Mouse (Mus musculus): ENCODE measurements around the gene Capzb. TPM values are rescaled to one million over a fixed set of nuclear protein-coding genes. Genes with fewer than 3 reads are reported as not detected.

Gene Capzb
- total and polyA plus RNA-seq, 3 experiments: 103 to 354 TPM; not detected in 1

- H3K79me2 ChIP-seq (ENCODE audit: control insufficient read depth, insufficient read depth, low read length, poor library complexity): no peaks in the 10 kb centered on the region
Observed at GRCm38 (mm10) chr4:139142985-139143384, 49.7 kb upstream of the Capzb start.

GRCm38 (mm10) chr4:139144577-139144976, 48.1 kb upstream of the Capzb start:
- H3K4me1 ChIP-seq (ENCODE audit: control insufficient read depth in 1 of 2, insufficient read depth in 2 of 2, low read length in 2 of 2): no peaks in the 10 kb centered on the region
- H3K27me3 ChIP-seq (ENCODE audit: control insufficient read depth in 1 of 2, insufficient read depth in 2 of 2, low read length in 2 of 2): no peaks in the 10 kb centered on the region
- TF ChIP-seq ZMIZ1 (IDR thresholded peaks at IDR 0.05; ENCODE audit: low read depth, low read length): no peak
- no peak for TF ChIP-seq EP300 (IDR thresholded peaks at IDR 0.05; ENCODE audit: low read depth in 1 of 2, low read length in 2 of 2)
- TF ChIP-seq SIN3A (IDR thresholded peaks at IDR 0.05; ENCODE audit: low read length): no peak
- TF ChIP-seq MEF2A (IDR thresholded peaks at IDR 0.05; ENCODE audit: extremely low read depth, insufficient replicate concordance, low read depth, low read length, poor library complexity, severe bottlenecking): no peak
- TF ChIP-seq HCFC1 (IDR thresholded peaks at IDR 0.05; ENCODE audit: low read depth, low read length): no peak
- TF ChIP-seq CTCF (IDR thresholded peaks at IDR 0.05 in 2 of 3, conservative IDR thresholded peaks at IDR 0.05 in 1 of 3; ENCODE audit: control insufficient read depth in 1 of 3, insufficient read depth in 1 of 3, low read depth in 2 of 3, low read length in 3 of 3, poor library complexity in 1 of 3, severe bottlenecking in 1 of 3): no peak
- TF ChIP-seq JUND (IDR thresholded peaks at IDR 0.05; ENCODE audit: low read depth, low read length): no peak
- TF ChIP-seq MAZ (IDR thresholded peaks at IDR 0.05; ENCODE audit: low read depth, low read length): no peak
- no peak for TF ChIP-seq MYC (IDR thresholded peaks at IDR 0.05; ENCODE audit: low read depth, low read length)
- TF ChIP-seq KAT2A (conservative IDR thresholded peaks at IDR 0.05; ENCODE audit: low read depth, low read length): no peak
- TF ChIP-seq MAX (IDR thresholded peaks at IDR 0.05; ENCODE audit: low read length): no peak
- TF ChIP-seq MYB (IDR thresholded peaks at IDR 0.05; ENCODE audit: low read depth, low read length): no peak
- no peak for TF ChIP-seq MAFK (IDR thresholded peaks at IDR 0.05; ENCODE audit: borderline replicate concordance, low read depth, low read length)
- TF ChIP-seq ZNF384 (IDR thresholded peaks at IDR 0.05; ENCODE audit: low read depth, low read length): no peak
- TF ChIP-seq TAL1 (IDR thresholded peaks at IDR 0.05; ENCODE audit: low read length): no peak
- no peak for TF ChIP-seq CHD1 (IDR thresholded peaks at IDR 0.05; ENCODE audit: low read depth, low read length)
- H3K27ac ChIP-seq (ENCODE audit: control insufficient read depth, low read depth, low read length): no peak overlapping the region
- DNase-seq (ENCODE audit: low read depth, low spot score): no peak
- H3K36me3 ChIP-seq (ENCODE audit: control insufficient read depth in 1 of 2, insufficient read depth in 2 of 2, low read length in 2 of 2): no peaks in the 10 kb centered on the region
- H3K9me3 ChIP-seq (replicated peaks; ENCODE audit: insufficient read depth, low read length): no peaks in the 10 kb centered on the region
- H3K79me2 ChIP-seq (ENCODE audit: control insufficient read depth, insufficient read depth, low read length, poor library complexity): no peaks in the 10 kb centered on the region
- no peak overlapping the region for H3K4me3 ChIP-seq (ENCODE audit: control insufficient read depth in 1 of 2, insufficient read depth in 1 of 2, low read depth in 2 of 2, low read length in 2 of 2)
- no peak overlapping the region for H3K9ac ChIP-seq (ENCODE audit: control insufficient read depth, low read depth, low read length, poor library complexity, severe bottlenecking)

More at GRCm38 (mm10) chr4:139142985-139143384, 49.7 kb upstream of the Capzb start:
- TF ChIP-seq RCOR1 (IDR thresholded peaks at IDR 0.05; ENCODE audit: low read depth, low read length): no peak
- no peak for TF ChIP-seq E2F4 (IDR thresholded peaks at IDR 0.05; ENCODE audit: borderline replicate concordance, low read depth, low read length)
- TF ChIP-seq ZKSCAN1 (IDR thresholded peaks at IDR 0.05; ENCODE audit: low read depth, low read length): no peak
- TF ChIP-seq CTCF (IDR thresholded peaks at IDR 0.05 in 2 of 3, conservative IDR thresholded peaks at IDR 0.05 in 1 of 3; ENCODE audit: control insufficient read depth in 1 of 3, insufficient read depth in 1 of 3, low read depth in 2 of 3, low read length in 3 of 3, poor library complexity in 1 of 3, severe bottlenecking in 1 of 3): no peak
- TF ChIP-seq GATA1 (IDR thresholded peaks at IDR 0.05; ENCODE audit: low read depth, low read length): no peak
- no peak for TF ChIP-seq SIN3A (IDR thresholded peaks at IDR 0.05; ENCODE audit: low read length)
- TF ChIP-seq MXI1 (IDR thresholded peaks at IDR 0.05; ENCODE audit: low read depth, low read length): no peak
- no peak for TF ChIP-seq SMC3 (IDR thresholded peaks at IDR 0.05; ENCODE audit: low read depth, low read length)
- TF ChIP-seq ZMIZ1 (IDR thresholded peaks at IDR 0.05; ENCODE audit: low read depth, low read length): no peak
- TF ChIP-seq HCFC1 (IDR thresholded peaks at IDR 0.05; ENCODE audit: low read depth, low read length): no peak
- TF ChIP-seq ELF1 (IDR thresholded peaks at IDR 0.05; ENCODE audit: low read depth, low read length): no peak
- no peak for TF ChIP-seq CHD1 (IDR thresholded peaks at IDR 0.05; ENCODE audit: low read depth, low read length)
- TF ChIP-seq MAFK (IDR thresholded peaks at IDR 0.05; ENCODE audit: borderline replicate concordance, low read depth, low read length): no peak
- TF ChIP-seq POLR2AphosphoS5 (IDR thresholded peaks at IDR 0.05; ENCODE audit: borderline replicate concordance, low read depth, low read length): no peak
- no peak for TF ChIP-seq ETS1 (IDR thresholded peaks at IDR 0.05; ENCODE audit: low read depth, low read length)
- no peak for TF ChIP-seq MAZ (IDR thresholded peaks at IDR 0.05; ENCODE audit: low read depth, low read length)
- Histone ChIP-seq H3K36me3 (ENCODE audit: control insufficient read depth in 1 of 2, insufficient read depth in 2 of 2, low read length in 2 of 2) (no peaks in the 10 kb centered on the region), H3K4me1 (ENCODE audit: control insufficient read depth in 1 of 2, insufficient read depth in 2 of 2, low read length in 2 of 2) (no peaks in the 10 kb centered on the region), H3K9me3 (replicated peaks; ENCODE audit: insufficient read depth, low read length) (no peaks in the 10 kb centered on the region), H3K9ac (ENCODE audit: control insufficient read depth, low read depth, low read length, poor library complexity, severe bottlenecking) (no peak overlapping the region), H3K27ac (ENCODE audit: control insufficient read depth, low read depth, low read length) (no peak overlapping the region), H3K4me3 (ENCODE audit: control insufficient read depth in 1 of 2, insufficient read depth in 1 of 2, low read depth in 2 of 2, low read length in 2 of 2) (no peak overlapping the region), H3K27me3 (ENCODE audit: control insufficient read depth in 1 of 2, insufficient read depth in 2 of 2, low read length in 2 of 2) (no peaks in the 10 kb centered on the region)
- DNase-seq (ENCODE audit: low read depth, low spot score): no peak
